Mouse (Mus musculus) midbrain, embryonic 11.5 days (tissue): ENCODE results near the gene Olfr1387. TPM values are rescaled to one million over a fixed set of nuclear protein-coding genes. Genes with fewer than 3 reads are reported as not detected.
"Not testable (repeated sequence)": the region's sequence is repeated elsewhere in the genome, so short reads cannot be mapped to it uniquely, and the experiment has no call there.

Experiments
- ATAC-seq: fragments of 200-750 bp; cut with Nextera tagmentation; 2 replicates; pipeline ENCODE4 v1.8.0; 2017; ENCODE audit warnings: moderate TSS enrichment, moderate library complexity; ENCODE audit not compliant: low FRiP score
- DNase-seq: peaks from one replicate; pipeline ENCODE4 v3.0.0; 2015; ENCODE audit warnings: low spot score; ENCODE audit errors: missing footprints
- H3K27ac ChIP-seq: fragments of 300-500 bp; sonication (generic); 2 replicates; pipeline ENCODE4 v1.5.1; 2014; ENCODE audit warnings: low read depth, low read length
- H3K27me3 ChIP-seq: fragments of 300-500 bp; sonication (generic); 2 replicates; pipeline ENCODE4 v1.6.1; 2014; ENCODE audit warnings: mild to moderate bottlenecking, low read length, moderate library complexity, mixed read lengths; ENCODE audit not compliant: control insufficient read depth, insufficient read depth
- H3K36me3 ChIP-seq: fragments of 300-500 bp; sonication (generic); 2 replicates; pipeline ENCODE4 v1.6.1; 2014; ENCODE audit warnings: mild to moderate bottlenecking, low read length, moderate library complexity, mixed read lengths; ENCODE audit not compliant: control insufficient read depth, insufficient read depth
- H3K4me1 ChIP-seq: fragments of 300-500 bp; sonication (generic); 2 replicates; pipeline ENCODE4 v1.6.1; 2014; ENCODE audit warnings: low read length; ENCODE audit not compliant: control insufficient read depth, insufficient read depth
- H3K4me2 ChIP-seq: fragments of 300-500 bp; sonication (generic); 2 replicates; pipeline ENCODE4 v1.6.1; 2014; ENCODE audit warnings: mild to moderate bottlenecking, moderate library complexity
- H3K4me3 ChIP-seq: fragments of 300-500 bp; sonication (generic); 2 replicates; pipeline ENCODE4 v1.5.1; 2014; ENCODE audit warnings: low read depth, low read length
- H3K9ac ChIP-seq: fragments of 300-500 bp; sonication (generic); 2 replicates; pipeline ENCODE4 v1.6.1; 2014; ENCODE audit warnings: low read length
- H3K9me3 ChIP-seq: fragments of 300-500 bp; sonication (generic); 2 replicates; pipeline ENCODE4 v1.6.1; 2016; ENCODE audit warnings: low read length; ENCODE audit not compliant: control insufficient read depth
- WGBS: fragments of 180-500 bp; shearing (Covaris S2); extraction: QIAGEN DNeasy Blood & Tissue Kit; methylation state at CpG from one replicate; pipeline ENCODE4 v1.1.7; 2014; 5-methylcytosine and 5-hydroxymethylcytosine counted together
- polyA plus RNA-seq: library from polyadenylated mRNA; unstranded; fragments of >200 nt; fragmentation: Nextera tagmentation; extraction: Ambion mirVana; gene quantifications from 2 replicates; pipeline ENCODE4 v1.2.1, GENCODE M21; 2014

The Olfr1387 gene
- polyA plus RNA-seq, 1 experiment from 2014 or later: not detected

- ATAC-seq: not testable (repeated sequence)
Measured at GRCm38 (mm10) chr11:49488770-49489169, 33.6 kb downstream of the Olfr1387 start, which contains the start of gene Olfr1385. Gene Olfr1385 (plus strand): TSS chr11:49489070.

More at GRCm38 (mm10) chr11:49488770-49489169, 33.6 kb downstream of the Olfr1387 start, which contains the start of gene Olfr1385:
- not testable (repeated sequence) for H3K4me2 ChIP-seq, DNase-seq, H3K36me3 ChIP-seq, H3K4me3 ChIP-seq, H3K9ac ChIP-seq, H3K27ac ChIP-seq, H3K9me3 ChIP-seq, H3K4me1 ChIP-seq, H3K27me3 ChIP-seq
- 81% methylated on average over 1 of the region's 1 CpGs for WGBS

Other genes starting within 250 kb of the Olfr1387 start
- 30.1 and 30.5 TPM in 2 replicates for gene Mgat1, start 211.2 kb upstream of the Olfr1387 start, polyA plus RNA-seq
- not detected in 2 replicates for gene Olfr1393, start 177.0 kb upstream of the Olfr1387 start, polyA plus RNA-seq
- not detected in 2 replicates for gene Olfr1392, start 170.1 kb upstream of the Olfr1387 start, polyA plus RNA-seq
- not detected in 2 replicates for gene Olfr10, start 150.6 kb upstream of the Olfr1387 start, polyA plus RNA-seq
- gene Olfr1391, start 132.6 kb upstream of the Olfr1387 start, polyA plus RNA-seq: not detected in 2 replicates
- gene Olfr1390, start 120.2 kb upstream of the Olfr1387 start, polyA plus RNA-seq: not detected in 2 replicates
- not detected in 2 replicates for gene Olfr1389, start 32.3 kb upstream of the Olfr1387 start, polyA plus RNA-seq
- 0.07 and 0.08 TPM in 2 replicates for gene Olfr1388, start 18.7 kb upstream of the Olfr1387 start, polyA plus RNA-seq
- gene Olfr1386, start 9.7 kb downstream of the Olfr1387 start, polyA plus RNA-seq: not detected in 2 replicates
- gene Olfr1385, start 33.7 kb downstream of the Olfr1387 start, polyA plus RNA-seq: not detected in 2 replicates
- gene Olfr1384, start 51.4 kb downstream of the Olfr1387 start, polyA plus RNA-seq: not detected in 2 replicates
- not detected in 2 replicates for gene Olfr1383, start 64.3 kb downstream of the Olfr1387 start, polyA plus RNA-seq
- not detected in 2 replicates for gene Olfr1382, start 72.9 kb downstream of the Olfr1387 start, polyA plus RNA-seq
- gene Olfr1381, start 88.1 kb downstream of the Olfr1387 start, polyA plus RNA-seq: not detected in 2 replicates
- not detected in 2 replicates for gene Olfr1380, start 101.5 kb downstream of the Olfr1387 start, polyA plus RNA-seq
- gene Flt4, start 153.9 kb downstream of the Olfr1387 start, polyA plus RNA-seq: 2.4 and 2.6 TPM in 2 replicates
- gene Scgb3a1, start 208.3 kb downstream of the Olfr1387 start, polyA plus RNA-seq: not detected in 2 replicates